Mouse (Mus musculus) MEL (cell line): Measurements from ENCODE around the gene Actl6a.
"Not testable (repeated sequence)": the region's sequence is repeated elsewhere in the genome, so short reads cannot be mapped to it uniquely, and the experiment has no call there.

ENCODE experiments used
- CTCF ChIP-seq, 3 experiments: IDR thresholded peaks in 2 of 3; conservative IDR thresholded peaks in 1 of 3; 2 replicates each; pipeline ENCODE4 v1.5.1; 2011 to 2012; ENCODE audit warnings: low read length in 3 of 3, low read depth in 2 of 3, mild to moderate bottlenecking in 2 of 3, improper control_type of control experiment in 1 of 3, inconsistent platforms in 1 of 3, mixed read lengths in 1 of 3, moderate library complexity in 1 of 3; ENCODE audit not compliant: control insufficient read depth in 1 of 3, insufficient read depth in 1 of 3, poor library complexity in 1 of 3, severe bottlenecking in 1 of 3
- POLR2A ChIP-seq, 2 experiments: IDR thresholded peaks; 2 replicates each; pipeline ENCODE4 v1.6.1; 2011 to 2012; ENCODE audit warnings: low read length in 2 of 2, mild to moderate bottlenecking in 2 of 2, control low read depth in 1 of 2, improper control_type of control experiment in 1 of 2, low read depth in 1 of 2, moderate library complexity in 1 of 2; ENCODE audit not compliant: control insufficient read depth in 1 of 2, insufficient read depth in 1 of 2, poor library complexity in 1 of 2
- POLR2AphosphoS5 ChIP-seq: IDR thresholded peaks from 2 replicates; pipeline ENCODE4 v1.6.1; 2012; ENCODE audit warnings: low read depth, borderline replicate concordance, mild to moderate bottlenecking, inconsistent platforms, low read length, moderate library complexity, mixed read lengths
- UBTF ChIP-seq: IDR thresholded peaks from 2 replicates; pipeline ENCODE4 v1.6.1; 2012; ENCODE audit warnings: low read depth, mild to moderate bottlenecking, inconsistent platforms, low read length, improper control_type of control experiment, moderate library complexity, borderline replicate concordance; ENCODE audit not compliant: insufficient read depth

GRCm38 (mm10) chr3:32704021-32704420, 2.1 kb upstream of the Actl6a start:
- TF ChIP-seq CTCF (IDR thresholded peaks at IDR 0.05 in 2 of 3, conservative IDR thresholded peaks at IDR 0.05 in 1 of 3; ENCODE audit: control insufficient read depth in 1 of 3, insufficient read depth in 1 of 3, low read depth in 2 of 3, low read length in 3 of 3, poor library complexity in 1 of 3, severe bottlenecking in 1 of 3); UBTF; POLR2AphosphoS5; POLR2A (IDR thresholded peaks at IDR 0.05; ENCODE audit: control insufficient read depth in 1 of 2, insufficient read depth in 1 of 2, low read depth in 1 of 2, low read length in 2 of 2, poor library complexity in 1 of 2): not testable (repeated sequence)
